Mouse (Mus musculus): ENCODE results near the gene Neurod2. TPM values are rescaled to one million over a fixed set of nuclear protein-coding genes. Genes with fewer than 3 reads are reported as not detected.

Gene Neurod2
- polyA plus RNA-seq, 1 experiment from 2014 or later = not detected

DNA sequence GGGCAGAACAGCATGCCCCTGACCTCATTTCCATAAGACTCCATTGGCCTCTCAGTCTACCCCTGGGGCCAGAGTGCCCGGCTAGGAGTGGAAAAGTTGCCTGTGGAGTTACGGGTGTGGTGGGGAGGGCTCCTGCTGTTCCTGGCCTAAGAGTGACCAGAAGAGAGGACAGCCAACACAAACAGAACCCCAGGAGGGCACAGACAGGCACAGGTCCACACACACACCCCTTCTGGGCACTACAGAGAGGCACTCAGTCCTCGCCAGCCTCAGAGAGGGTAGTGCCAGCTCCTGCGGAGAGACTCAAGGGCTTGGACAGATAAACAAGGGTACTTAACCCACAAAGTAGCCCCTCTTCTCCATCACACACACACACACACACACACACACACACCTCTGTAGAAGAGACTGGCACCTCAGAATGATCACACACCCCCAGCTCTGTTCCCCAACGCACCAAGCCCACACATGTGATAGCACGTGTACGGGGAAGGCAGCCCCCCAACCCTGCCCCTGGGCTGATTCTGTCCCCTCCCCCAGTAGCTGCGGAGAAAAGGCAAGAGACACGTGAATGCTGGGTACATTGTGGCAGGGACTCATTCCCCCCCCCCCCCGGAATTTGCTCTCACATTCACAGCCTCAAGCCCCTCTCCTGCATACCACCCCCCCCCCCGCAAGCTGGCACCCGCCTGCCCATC lies 18.1 kb upstream of the Neurod2 start:
- H3K9me3 ChIP-seq (ENCODE audit: control insufficient read depth, low read length) = no peaks in the 10 kb centered on the region
- no peaks in the 10 kb centered on the region for H3K36me3 ChIP-seq (ENCODE audit: control insufficient read depth, insufficient read depth, low read length)
- H3K27ac ChIP-seq (ENCODE audit: low read depth, low read length) = no peak overlapping the region
- 4% methylated on average over 12 of the region's 12 CpGs for WGBS
- H3K4me3 ChIP-seq (ENCODE audit: low read length) = peak overlapping the region; percentile 38; the same call in 1 of the 2 replicates
- peaks cover 74% of the 10 kb centered on the region for H3K27me3 ChIP-seq (ENCODE audit: control insufficient read depth, insufficient read depth, low read length)
- peaks cover 5% of the 10 kb centered on the region; the same call in 1 of the 2 replicates for H3K4me1 ChIP-seq (ENCODE audit: control insufficient read depth, insufficient read depth, low read length)
- no peak overlapping the region for H3K9ac ChIP-seq (ENCODE audit: low read depth, low read length)
- H3K4me2 ChIP-seq (replicated peaks; ENCODE audit: low read depth, low read length) = peak overlapping the region; percentile 60; the same call in 1 of the 2 replicates
- no peak for ATAC-seq (ENCODE audit: low FRiP score, low TSS enrichment)

- no peak overlapping the region for H3K4me3 ChIP-seq (ENCODE audit: low read length)
- H3K36me3 ChIP-seq (ENCODE audit: control insufficient read depth, insufficient read depth, low read length) = no peaks in the 10 kb centered on the region
- H3K27me3 ChIP-seq (ENCODE audit: control insufficient read depth, insufficient read depth, low read length) = peaks cover 78% of the 10 kb centered on the region
- H3K4me1 ChIP-seq (ENCODE audit: control insufficient read depth, insufficient read depth, low read length) = peaks cover 10% of the 10 kb centered on the region; the same call in 1 of the 2 replicates
- ATAC-seq (ENCODE audit: low FRiP score, low TSS enrichment) = no peak
- no peaks in the 10 kb centered on the region for H3K9me3 ChIP-seq (ENCODE audit: control insufficient read depth, low read length)
- no peak overlapping the region for H3K4me2 ChIP-seq (replicated peaks; ENCODE audit: low read depth, low read length)
- H3K27ac ChIP-seq (ENCODE audit: low read depth, low read length) = no peak overlapping the region
- H3K9ac ChIP-seq (ENCODE audit: low read depth, low read length) = no peak overlapping the region
- WGBS = 11% methylated on average over 9 of the region's 9 CpGs
Observed at GRCm38 (mm10) chr11:98346168-98346567, 16.7 kb upstream of the Neurod2 start.

DNA sequence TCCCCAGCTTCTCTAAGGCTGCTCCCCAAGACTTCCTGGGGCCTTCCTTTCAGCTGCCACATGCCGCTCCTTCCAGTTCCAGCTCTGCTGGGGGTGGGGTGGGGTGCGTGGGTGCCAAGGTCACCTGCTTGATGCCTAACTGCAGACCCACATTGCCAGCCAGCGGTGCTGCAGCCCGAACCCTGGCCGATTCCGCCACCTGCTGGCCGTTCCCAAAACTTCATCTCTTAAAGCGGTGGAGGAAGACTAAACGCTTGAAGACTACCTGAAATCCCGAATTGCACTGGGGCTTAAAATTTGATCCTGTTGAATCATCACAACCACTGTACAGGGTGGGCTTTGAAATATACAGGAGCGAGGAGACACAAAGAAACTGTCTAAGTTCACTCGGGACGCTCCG lies 15.8 kb upstream of the Neurod2 start:
- peaks cover 75% of the 10 kb centered on the region for H3K27me3 ChIP-seq (ENCODE audit: control insufficient read depth, insufficient read depth, low read length)
- peaks cover 10% of the 10 kb centered on the region; the same call in 1 of the 2 replicates for H3K4me1 ChIP-seq (ENCODE audit: control insufficient read depth, insufficient read depth, low read length)
- 2% methylated on average over 14 of the region's 14 CpGs for WGBS
- H3K9me3 ChIP-seq (ENCODE audit: control insufficient read depth, low read length) = no peaks in the 10 kb centered on the region
- no peak overlapping the region for H3K27ac ChIP-seq (ENCODE audit: low read depth, low read length)
- no peak for ATAC-seq (ENCODE audit: low FRiP score, low TSS enrichment)
- H3K4me3 ChIP-seq (ENCODE audit: low read length) = no peak overlapping the region
- H3K4me2 ChIP-seq (replicated peaks; ENCODE audit: low read depth, low read length) = peak overlapping the region; percentile 26; the same call in 1 of the 2 replicates
- no peak overlapping the region for H3K9ac ChIP-seq (ENCODE audit: low read depth, low read length)
- H3K36me3 ChIP-seq (ENCODE audit: control insufficient read depth, insufficient read depth, low read length) = no peaks in the 10 kb centered on the region

DNA sequence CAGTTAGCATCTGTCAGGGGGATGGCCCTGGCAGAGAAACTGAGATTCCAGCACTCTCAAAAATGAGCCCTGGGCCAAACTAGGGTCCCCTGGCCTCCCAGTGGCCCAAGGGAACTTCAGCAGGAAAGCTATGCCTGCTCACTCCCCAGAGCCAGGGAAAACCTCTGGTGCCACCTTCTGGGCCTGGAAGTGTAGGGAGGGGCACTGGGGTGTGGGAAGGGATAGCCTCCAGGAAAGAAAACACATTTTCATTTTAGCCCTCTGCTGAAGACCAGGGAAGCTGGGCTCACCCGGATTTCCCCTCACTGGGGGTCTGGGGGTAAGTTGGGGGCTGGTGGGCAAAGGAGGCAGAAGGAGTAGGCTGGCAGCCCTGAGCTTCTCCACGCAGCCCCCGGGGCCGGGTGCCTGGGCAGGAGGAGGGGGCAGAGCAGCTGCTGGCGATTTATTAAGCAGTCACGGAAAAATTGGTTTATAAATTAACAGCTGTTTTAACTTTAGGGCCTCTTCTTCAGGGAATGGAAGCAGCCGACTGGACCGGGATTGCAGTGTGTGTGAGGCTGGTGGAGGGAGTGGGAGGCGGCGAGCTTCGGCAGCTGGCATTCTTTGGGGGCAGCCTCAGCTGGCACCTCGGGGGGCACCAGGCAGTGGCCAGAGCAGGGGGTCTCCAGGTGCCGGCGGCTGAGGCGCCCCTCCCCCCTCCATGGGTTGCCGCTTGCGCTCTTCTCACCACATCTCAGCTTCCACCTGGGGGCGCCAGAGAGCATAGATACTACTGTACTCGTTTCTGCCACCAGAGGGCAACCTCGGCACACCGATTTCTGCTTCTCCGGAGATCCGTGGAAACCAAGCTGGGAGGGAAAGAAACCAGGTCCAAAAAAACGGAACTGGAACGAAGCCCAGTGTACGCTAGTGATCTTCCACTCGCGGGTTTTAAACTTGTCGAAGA lies 12.8 kb upstream of the Neurod2 start:
- Histone ChIP-seq H3K4me3 (ENCODE audit: low read length) (peak overlapping the region; percentile 29), H3K9ac (ENCODE audit: low read depth, low read length) (peak overlapping the region; percentile 28; the same call in 1 of the 2 replicates), H3K27ac (ENCODE audit: low read depth, low read length) (no peak overlapping the region), H3K9me3 (ENCODE audit: control insufficient read depth, low read length) (no peaks in the 10 kb centered on the region), H3K4me1 (ENCODE audit: control insufficient read depth, insufficient read depth, low read length) (peaks cover 22% of the 10 kb centered on the region; the same call in 1 of the 2 replicates), H3K36me3 (ENCODE audit: control insufficient read depth, insufficient read depth, low read length) (no peaks in the 10 kb centered on the region), H3K27me3 (ENCODE audit: control insufficient read depth, insufficient read depth, low read length) (peaks cover 76% of the 10 kb centered on the region), H3K4me2 (replicated peaks; ENCODE audit: low read depth, low read length) (peak overlapping the region; percentile 60)
- peak; percentile 34 for ATAC-seq (ENCODE audit: low FRiP score, low TSS enrichment)
- 1% methylated on average over 28 of the region's 29 CpGs for WGBS

DNA sequence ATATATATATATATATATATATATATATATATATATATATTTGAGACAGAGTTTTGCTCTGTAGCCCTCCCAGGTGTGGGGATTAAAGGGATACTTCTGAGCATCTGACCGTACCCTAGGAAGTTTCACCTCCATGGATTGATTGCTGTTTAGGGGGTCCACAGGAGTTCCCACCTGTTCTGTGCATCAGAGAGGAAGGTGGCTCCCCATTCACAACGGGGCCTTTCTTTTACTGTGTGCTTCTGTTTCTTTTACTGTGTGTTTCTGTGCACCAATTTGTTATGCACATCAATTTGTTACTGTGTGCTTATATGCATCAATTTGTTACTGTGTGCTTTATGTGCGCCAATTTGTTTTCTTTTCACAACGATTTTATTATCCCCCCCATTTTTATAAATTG lies 11.7 kb upstream of the Neurod2 start:
- no peak for ATAC-seq (ENCODE audit: low FRiP score, low TSS enrichment)
- peaks cover 76% of the 10 kb centered on the region for H3K27me3 ChIP-seq (ENCODE audit: control insufficient read depth, insufficient read depth, low read length)
- H3K27ac ChIP-seq (ENCODE audit: low read depth, low read length) = no peak overlapping the region
- peaks cover 22% of the 10 kb centered on the region; the same call in 1 of the 2 replicates for H3K4me1 ChIP-seq (ENCODE audit: control insufficient read depth, insufficient read depth, low read length)
- no peak overlapping the region for H3K4me2 ChIP-seq (replicated peaks; ENCODE audit: low read depth, low read length)
- H3K4me3 ChIP-seq (ENCODE audit: low read length) = no peak overlapping the region
- WGBS = 46% methylated on average over 4 of the region's 4 CpGs
- H3K9me3 ChIP-seq (ENCODE audit: control insufficient read depth, low read length) = no peaks in the 10 kb centered on the region
- H3K9ac ChIP-seq (ENCODE audit: low read depth, low read length) = no peak overlapping the region
- no peaks in the 10 kb centered on the region for H3K36me3 ChIP-seq (ENCODE audit: control insufficient read depth, insufficient read depth, low read length)

DNA sequence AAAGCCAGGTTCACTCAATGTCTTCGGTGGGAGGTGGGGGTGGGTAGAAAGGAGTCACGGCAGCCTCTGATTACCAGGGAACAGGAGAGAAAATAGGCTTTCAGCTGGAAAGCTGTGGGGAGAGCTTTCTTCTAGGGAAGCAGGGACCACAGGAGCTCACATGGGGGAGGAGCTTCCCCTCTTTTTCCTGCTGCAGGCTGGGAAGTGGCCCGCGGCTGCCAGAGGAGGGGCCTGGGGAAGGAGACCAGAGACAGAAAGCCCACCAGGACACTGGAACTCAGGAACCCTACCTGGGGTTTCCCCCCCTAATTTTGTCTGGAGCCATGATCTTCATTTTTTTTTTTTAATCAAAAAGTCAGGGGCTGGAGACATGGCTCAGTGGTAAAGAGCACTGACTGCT lies 11.1 kb upstream of the Neurod2 start:
- no peak overlapping the region for H3K27ac ChIP-seq (ENCODE audit: low read depth, low read length)
- H3K4me2 ChIP-seq (replicated peaks; ENCODE audit: low read depth, low read length) = no peak overlapping the region
- no peak overlapping the region for H3K9ac ChIP-seq (ENCODE audit: low read depth, low read length)
- H3K9me3 ChIP-seq (ENCODE audit: control insufficient read depth, low read length) = no peaks in the 10 kb centered on the region
- H3K4me1 ChIP-seq (ENCODE audit: control insufficient read depth, insufficient read depth, low read length) = peaks cover 22% of the 10 kb centered on the region; the same call in 1 of the 2 replicates
- under 1% methylated on average over 4 of the region's 4 CpGs for WGBS
- H3K27me3 ChIP-seq (ENCODE audit: control insufficient read depth, insufficient read depth, low read length) = peaks cover 76% of the 10 kb centered on the region
- no peak for ATAC-seq (ENCODE audit: low FRiP score, low TSS enrichment)
- no peaks in the 10 kb centered on the region for H3K36me3 ChIP-seq (ENCODE audit: control insufficient read depth, insufficient read depth, low read length)
- no peak overlapping the region for H3K4me3 ChIP-seq (ENCODE audit: low read length)

GRCm38 (mm10) chr11:98339679-98340287 lies 10.3 kb upstream of the Neurod2 start:
- Histone ChIP-seq H3K9me3 (ENCODE audit: control insufficient read depth, low read length) (no peaks in the 10 kb centered on the region), H3K4me1 (ENCODE audit: control insufficient read depth, insufficient read depth, low read length) (peaks cover 22% of the 10 kb centered on the region; the same call in 1 of the 2 replicates), H3K27me3 (ENCODE audit: control insufficient read depth, insufficient read depth, low read length) (peaks cover 78% of the 10 kb centered on the region), H3K4me2 (replicated peaks; ENCODE audit: low read depth, low read length) (peak overlapping the region; percentile 98; the same call in 1 of the 2 replicates), H3K27ac (ENCODE audit: low read depth, low read length) (no peak overlapping the region), H3K4me3 (ENCODE audit: low read length) (peak overlapping the region; percentile 55; the same call in 1 of the 2 replicates), H3K9ac (ENCODE audit: low read depth, low read length) (no peak overlapping the region), H3K36me3 (ENCODE audit: control insufficient read depth, insufficient read depth, low read length) (no peaks in the 10 kb centered on the region)
- WGBS = 6% methylated on average over 11 of the region's 11 CpGs
- ATAC-seq (ENCODE audit: low FRiP score, low TSS enrichment) = no peak; the same call in 1 of the 2 replicates

DNA sequence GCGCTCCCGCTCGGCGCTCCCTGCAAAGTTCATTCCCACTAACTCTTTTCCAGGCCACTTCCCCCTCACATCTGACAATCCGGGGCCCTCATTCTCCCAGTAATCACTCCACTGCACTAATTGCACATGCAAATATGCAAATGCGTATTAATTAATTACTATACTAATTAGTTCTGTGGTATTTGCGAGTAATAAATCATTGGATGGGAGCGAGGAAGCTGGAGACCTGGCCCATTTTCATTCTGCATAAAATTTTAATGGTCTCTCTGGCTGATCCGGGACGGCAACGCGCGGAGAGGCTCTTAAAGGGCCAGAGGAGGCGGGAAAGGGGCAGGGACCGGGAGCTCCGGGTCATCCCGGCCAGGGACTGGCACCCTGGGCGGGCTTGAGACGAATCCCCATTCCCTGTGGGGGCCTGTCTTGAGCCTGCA lies 9.6 kb upstream of the Neurod2 start:
- Histone ChIP-seq H3K4me3 (ENCODE audit: low read length) (peak overlapping the region; percentile 55), H3K4me2 (replicated peaks; ENCODE audit: low read depth, low read length) (peak overlapping the region; percentile 98), H3K9ac (ENCODE audit: low read depth, low read length) (peak overlapping the region; percentile 52; the same call in 1 of the 2 replicates), H3K4me1 (ENCODE audit: control insufficient read depth, insufficient read depth, low read length) (peaks cover 29% of the 10 kb centered on the region), H3K27me3 (ENCODE audit: control insufficient read depth, insufficient read depth, low read length) (peaks cover 85% of the 10 kb centered on the region), H3K27ac (ENCODE audit: low read depth, low read length) (no peak overlapping the region), H3K36me3 (ENCODE audit: control insufficient read depth, insufficient read depth, low read length) (no peaks in the 10 kb centered on the region), H3K9me3 (ENCODE audit: control insufficient read depth, low read length) (no peaks in the 10 kb centered on the region)
- ATAC-seq (ENCODE audit: low FRiP score, low TSS enrichment) = no peak
- WGBS = 1% methylated on average over 19 of the region's 19 CpGs
